Mouse (Mus musculus) frontal cortex, adult 2 months (tissue): Measurements from ENCODE around the gene Tnnt1. TPM values are rescaled to one million over a fixed set of nuclear protein-coding genes. Genes with fewer than 3 reads are reported as not detected.

Experiments
- polyA plus RNA-seq: library from polyadenylated mRNA; depleted of rRNA; stranded (reverse); fragments of >200 nt; gene quantifications from 2 replicates; pipeline ENCODE4 v1.2.3, GENCODE M21; 2012; rRNA removed

Tnnt1 gene
- polyA plus RNA-seq, 1 experiment: 10.7 TPM

Other genes starting within 250 kb of the Tnnt1 start
- gene Ncr1, start 178.7 kb downstream of the Tnnt1 start, polyA plus RNA-seq: not detected in 2 replicates
- 0.02 TPM in 1 of 2 replicates, not detected in the other for gene Gp6, start 118.6 kb downstream of the Tnnt1 start, polyA plus RNA-seq
- gene Rdh13, start 70.7 kb downstream of the Tnnt1 start, polyA plus RNA-seq: 29.2 and 33.6 TPM in 2 replicates
- 8.2 and 27.7 TPM in 2 replicates for gene Eps8l1, start 55.7 kb downstream of the Tnnt1 start, polyA plus RNA-seq
- gene Ppp1r12c, start 14.7 kb downstream of the Tnnt1 start, polyA plus RNA-seq: 102 and 135 TPM in 2 replicates
- gene Tnni3, start 7.8 kb upstream of the Tnnt1 start, polyA plus RNA-seq: 8.3 and 12.1 TPM in 2 replicates
- gene Dnaaf3, start 16.1 kb upstream of the Tnnt1 start, polyA plus RNA-seq: 1.4 and 1.6 TPM in 2 replicates
- gene Syt5, start 31.2 kb upstream of the Tnnt1 start, polyA plus RNA-seq: 185 and 235 TPM in 2 replicates
- gene Ptprh, start 87.7 kb upstream of the Tnnt1 start, polyA plus RNA-seq: 1.00 and 1.1 TPM in 2 replicates
- 37.9 and 45.7 TPM in 2 replicates for gene Tmem86b, start 115.0 kb upstream of the Tnnt1 start, polyA plus RNA-seq
- 128 and 129 TPM in 2 replicates for gene Ppp6r1, start 142.6 kb upstream of the Tnnt1 start, polyA plus RNA-seq
- 98.4 and 107 TPM in 2 replicates for gene Hspbp1, start 168.7 kb upstream of the Tnnt1 start, polyA plus RNA-seq
- gene Brsk1, start 174.2 kb upstream of the Tnnt1 start, polyA plus RNA-seq: 244 and 251 TPM in 2 replicates
- gene Tmem150b, start 208.9 kb upstream of the Tnnt1 start, polyA plus RNA-seq: 0.13 and 0.14 TPM in 2 replicates
- 74.3 and 83.4 TPM in 2 replicates for gene Kmt5c, start 223.7 kb upstream of the Tnnt1 start, polyA plus RNA-seq
- 16.1 and 19.8 TPM in 2 replicates for gene Cox6b2, start 236.7 kb upstream of the Tnnt1 start, polyA plus RNA-seq